Mouse (Mus musculus) neural tube, embryonic 12.5 days (tissue): ENCODE data around the gene Gfap. TPM values are rescaled to one million over a fixed set of nuclear protein-coding genes. Genes with fewer than 3 reads are reported as not detected.

ENCODE experiments used
- ATAC-seq: fragments of 200-750 bp; cut with Nextera tagmentation; 2 replicates; pipeline ENCODE4 v1.8.0; 2017; ENCODE audit warnings: low read depth, mild to moderate bottlenecking, moderate TSS enrichment, moderate library complexity; ENCODE audit not compliant: low FRiP score
- H3K27ac ChIP-seq: fragments of 300-500 bp; sonication (generic); 2 replicates; pipeline ENCODE4 v1.5.1; 2016
- H3K27me3 ChIP-seq: fragments of 300-500 bp; sonication (generic); replicated peaks from 2 replicates; pipeline ENCODE4 v1.6.1; 2016; ENCODE audit warnings: mild to moderate bottlenecking
- H3K36me3 ChIP-seq: fragments of 300-500 bp; sonication (generic); 2 replicates; pipeline ENCODE4 v1.6.1; 2016; ENCODE audit warnings: mild to moderate bottlenecking
- H3K4me1 ChIP-seq: fragments of 300-500 bp; sonication (generic); 2 replicates; pipeline ENCODE4 v1.6.1; 2016
- H3K4me2 ChIP-seq: fragments of 300-500 bp; sonication (generic); replicated peaks from 2 replicates; pipeline ENCODE4 v1.6.1; 2016; ENCODE audit warnings: mild to moderate bottlenecking
- H3K4me3 ChIP-seq: fragments of 300-500 bp; sonication (generic); 2 replicates; pipeline ENCODE4 v1.5.1; 2016
- H3K9ac ChIP-seq: fragments of 300-500 bp; sonication (generic); 2 replicates; pipeline ENCODE4 v1.6.1; 2016; ENCODE audit warnings: mild to moderate bottlenecking
- H3K9me3 ChIP-seq: fragments of 300-500 bp; sonication (generic); 2 replicates; pipeline ENCODE4 v1.6.1; 2016; ENCODE audit warnings: mild to moderate bottlenecking
- WGBS: fragments of 180-500 bp; shearing (Covaris S2); methylation state at CpG from one replicate; pipeline ENCODE4 v1.1.7; 2016; 5-methylcytosine and 5-hydroxymethylcytosine counted together
- polyA plus RNA-seq: library from polyadenylated mRNA; unstranded; fragments of >200 nt; fragmentation: Nextera tagmentation; extraction: Ambion mirVana; gene quantifications from 2 replicates; pipeline ENCODE4 v1.2.1, GENCODE M21; 2016

Gene Gfap
- 0.08 and 0.11 TPM in 2 replicates for polyA plus RNA-seq

DNA sequence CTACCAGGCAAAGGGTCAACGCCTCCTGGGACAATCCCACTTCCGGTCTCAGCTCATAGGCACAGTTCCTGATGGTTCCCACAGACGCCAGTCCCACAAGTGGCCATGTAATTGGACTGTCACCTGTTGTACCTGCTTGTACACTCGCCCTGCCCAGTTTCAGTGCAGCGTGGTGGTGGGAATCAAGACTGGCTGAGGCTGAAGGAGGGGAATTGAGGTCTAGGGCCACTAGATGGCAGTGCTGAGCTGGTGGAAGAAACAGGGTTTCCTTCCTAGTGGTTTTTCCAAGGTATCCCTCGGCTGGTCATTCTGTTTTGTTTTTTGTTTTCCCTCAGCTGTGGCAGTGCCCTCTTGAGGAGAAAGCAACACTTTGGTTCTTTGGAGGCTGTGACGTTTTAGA, at the start of gene Gfap:
Gene Gfap, minus strand, starts transcription at position 150 of the 400 bp plus-strand sequence.
- peaks cover 10% of the 10 kb centered on the region for H3K27me3 ChIP-seq
- H3K36me3 ChIP-seq: peaks cover 6% of the 10 kb centered on the region; the same call in 1 of the 2 replicates
- H3K27ac ChIP-seq: no peak within 1 kb of the TSS
- 0 out of 2 replicates have a peak, but pooled peaks have one; percentile 17 for ATAC-seq
- H3K4me3 ChIP-seq: no peak within 1 kb of the TSS
- H3K9me3 ChIP-seq: no peaks in the 10 kb centered on the region
- 12% methylated on average over 7 of the region's 7 CpGs for WGBS
- no peak within 1 kb of the TSS for H3K4me2 ChIP-seq
- no peak within 1 kb of the TSS for H3K9ac ChIP-seq
- H3K4me1 ChIP-seq: 0 out of 2 replicates have a peak, but pooled peaks cover 4% of the 10 kb centered on the region

DNA sequence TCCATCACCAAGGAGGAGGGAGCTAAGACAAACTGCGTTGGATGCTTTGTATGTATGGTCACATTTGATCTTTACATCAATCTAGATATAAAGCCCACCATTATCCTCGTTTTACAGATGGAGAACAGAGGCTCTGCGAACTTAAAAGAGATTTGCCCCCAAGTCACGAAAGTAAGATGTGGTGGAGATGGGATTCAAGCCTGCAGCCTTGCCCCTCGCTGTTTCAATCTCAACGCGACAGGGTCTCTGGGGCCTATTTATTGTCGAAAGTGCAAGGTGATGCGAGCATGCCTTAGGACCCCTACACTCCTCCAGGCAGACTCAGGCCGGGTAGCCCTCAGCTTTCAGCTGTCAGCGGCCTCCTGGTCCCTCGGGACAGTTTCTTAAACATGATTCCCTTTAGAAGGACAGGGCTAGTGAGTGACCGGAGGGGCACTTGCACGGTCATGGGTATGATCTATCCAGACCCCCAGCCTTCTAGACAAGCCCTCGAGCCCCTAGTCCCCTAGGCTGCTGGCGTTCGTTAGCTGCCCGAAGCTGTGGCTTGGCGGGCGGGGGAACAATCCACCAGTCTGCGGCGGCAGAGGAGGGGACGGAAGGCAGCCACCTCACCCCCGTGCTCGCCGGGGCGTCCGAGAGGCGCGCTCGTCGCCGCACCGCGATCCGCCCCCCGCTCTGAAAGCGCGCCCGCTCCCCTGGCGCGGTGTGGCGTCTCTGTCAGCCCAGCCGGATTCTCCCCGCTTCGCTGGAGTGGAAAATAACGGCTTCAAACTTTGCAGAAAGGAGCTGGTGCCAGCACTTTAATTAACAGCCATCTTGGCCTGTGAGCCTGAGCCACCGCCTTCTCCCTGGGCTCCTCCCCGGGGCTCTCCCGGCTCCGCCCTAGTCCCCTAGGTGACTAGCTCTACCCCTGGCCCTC, 47.6 kb upstream of the Gfap start:
- ATAC-seq: no peak
- Histone ChIP-seq H3K4me3 (peak overlapping the region; percentile 36), H3K4me2 (peak overlapping the region; percentile 77), H3K27ac (no peak overlapping the region), H3K9me3 (no peaks in the 10 kb centered on the region), H3K27me3 (peaks cover 90% of the 10 kb centered on the region), H3K4me1 (peaks cover 51% of the 10 kb centered on the region), H3K9ac (peak overlapping the region; percentile 48), H3K36me3 (no peaks in the 10 kb centered on the region)
- WGBS: 1% methylated on average over 51 of the region's 51 CpGs

DNA sequence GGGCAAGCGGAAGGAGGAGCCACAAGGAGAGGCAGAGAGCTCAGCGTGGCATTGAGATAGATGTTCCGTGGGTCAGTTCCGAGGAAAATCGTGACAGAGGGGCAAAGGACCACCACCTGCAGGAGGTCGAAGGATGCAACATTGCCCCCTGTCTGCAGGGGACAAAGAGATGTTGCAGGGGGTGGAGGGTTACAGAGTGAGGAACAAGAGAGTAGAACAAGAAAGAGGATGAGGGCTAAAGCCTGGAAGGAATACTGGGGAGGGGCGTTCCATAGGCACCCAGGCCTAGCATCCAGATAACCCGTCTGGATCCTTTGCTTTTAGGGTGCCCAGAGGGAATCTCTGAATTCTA, 46.3 kb upstream of the Gfap start:
- peak; percentile 21; the same call in 1 of the 2 replicates for ATAC-seq
- H3K9me3 ChIP-seq: no peaks in the 10 kb centered on the region
- peaks cover 43% of the 10 kb centered on the region for H3K4me1 ChIP-seq
- peaks cover 94% of the 10 kb centered on the region for H3K27me3 ChIP-seq
- peak overlapping the region; percentile 67 for H3K4me2 ChIP-seq
- no peak overlapping the region for H3K4me3 ChIP-seq
- 6% methylated on average over 8 of the region's 8 CpGs for WGBS
- no peak overlapping the region for H3K9ac ChIP-seq
- no peaks in the 10 kb centered on the region for H3K36me3 ChIP-seq
- no peak overlapping the region for H3K27ac ChIP-seq

DNA sequence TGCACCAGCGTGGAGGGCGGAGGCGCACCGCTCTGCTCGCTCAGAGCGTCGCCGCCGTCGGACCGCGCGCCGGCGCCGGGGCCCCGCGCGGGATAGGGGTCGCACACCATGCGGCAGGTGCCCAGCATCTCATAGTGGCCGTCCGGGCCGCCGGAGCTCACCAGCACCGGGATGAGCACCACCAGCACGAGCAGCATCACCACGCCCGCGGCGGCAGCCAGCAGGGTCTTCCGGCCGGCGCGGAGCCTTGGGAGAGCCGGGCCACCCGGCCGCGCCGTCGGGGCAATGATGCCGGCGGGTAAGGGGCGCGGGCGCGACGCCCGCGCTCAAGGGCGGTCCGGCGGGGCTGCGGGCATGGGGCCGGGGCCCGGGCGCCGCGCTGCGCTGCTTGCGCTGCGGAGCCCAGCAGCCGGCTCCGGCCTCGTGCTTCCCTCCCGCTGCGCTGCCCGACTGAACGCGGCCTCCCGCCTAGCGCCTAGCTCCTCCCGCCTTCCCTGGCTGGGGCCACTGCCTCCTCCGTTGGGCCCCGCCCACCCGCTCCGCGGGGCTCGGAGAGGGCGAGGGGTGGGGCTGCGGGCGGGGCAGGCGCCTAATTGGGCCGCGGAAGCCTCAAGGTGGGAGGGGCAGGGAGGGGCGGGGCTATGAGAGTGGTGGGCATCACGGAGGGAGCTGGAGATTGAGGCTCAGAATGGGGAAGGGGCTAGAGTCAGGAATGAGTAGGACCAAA, 45.7 kb upstream of the Gfap start, which contains the start of gene C1ql1:
Gene C1ql1, minus strand, starts transcription at position 424 of the 727 bp plus-strand sequence.
- peaks cover 43% of the 10 kb centered on the region for H3K4me1 ChIP-seq
- H3K27me3 ChIP-seq: peaks cover 88% of the 10 kb centered on the region
- peak within 1 kb of the TSS; percentile 67 for H3K4me2 ChIP-seq
- under 1% methylated on average over 86 of the region's 87 CpGs for WGBS
- H3K27ac ChIP-seq: no peak within 1 kb of the TSS
- peak within 1 kb of the TSS; percentile 44 for H3K9ac ChIP-seq
- H3K4me3 ChIP-seq: peak within 1 kb of the TSS; percentile 35
- no peaks in the 10 kb centered on the region for H3K36me3 ChIP-seq
- H3K9me3 ChIP-seq: no peaks in the 10 kb centered on the region
- peak; percentile 70 for ATAC-seq

DNA sequence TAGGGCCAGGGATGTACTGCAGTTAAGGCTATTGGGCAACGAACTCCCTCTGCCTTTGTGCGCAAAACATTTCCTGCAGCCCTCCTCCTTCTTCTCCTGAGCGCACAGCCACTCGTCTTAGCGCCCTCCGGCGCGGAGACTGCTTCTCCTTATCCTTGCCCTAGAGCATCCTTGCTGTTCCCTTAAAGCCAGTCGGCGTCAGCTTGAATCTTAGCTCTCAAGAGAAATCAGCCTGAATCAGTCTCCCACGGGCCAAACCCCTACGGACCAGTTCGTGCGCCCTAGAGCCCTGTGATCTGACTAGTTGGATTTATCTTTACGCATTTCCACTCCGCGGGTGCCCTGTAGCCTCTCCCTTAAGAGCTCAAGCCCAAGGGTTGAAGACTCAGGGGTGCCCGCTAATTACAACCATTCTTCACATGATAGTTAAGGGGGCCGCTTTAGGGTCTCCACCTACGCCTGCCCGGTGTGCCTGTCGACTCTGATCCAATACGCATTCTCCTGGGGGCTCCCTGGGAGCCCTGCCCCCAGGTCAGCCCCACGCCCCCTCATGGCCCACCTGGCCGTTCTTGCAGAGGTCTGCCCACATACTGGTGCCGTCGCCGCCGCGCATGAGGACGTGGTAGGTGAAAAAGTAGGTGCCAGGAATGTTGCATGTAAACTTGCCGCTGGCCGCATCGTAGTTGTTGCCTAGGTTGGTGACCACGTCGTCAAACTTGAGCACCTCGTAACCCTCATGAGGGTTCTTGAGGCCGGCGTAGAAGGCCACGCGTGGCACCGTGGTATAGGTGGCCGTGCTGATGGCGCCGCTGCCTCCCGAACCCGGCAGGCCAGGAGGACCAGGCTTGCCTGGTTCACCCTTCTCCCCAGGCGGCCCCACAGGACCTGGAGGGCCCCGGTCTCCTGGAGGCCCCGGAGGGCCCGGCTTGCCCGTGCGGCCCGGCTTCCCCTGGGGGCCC, 44.9 kb upstream of the Gfap start:
- WGBS: 2% methylated on average over 52 of the region's 54 CpGs
- no peak overlapping the region for H3K27ac ChIP-seq
- peaks cover 81% of the 10 kb centered on the region for H3K27me3 ChIP-seq
- no peaks in the 10 kb centered on the region for H3K9me3 ChIP-seq
- H3K4me3 ChIP-seq: peak overlapping the region; percentile 35
- H3K9ac ChIP-seq: peak overlapping the region; percentile 44; the same call in 1 of the 2 replicates
- no peaks in the 10 kb centered on the region for H3K36me3 ChIP-seq
- H3K4me1 ChIP-seq: peaks cover 43% of the 10 kb centered on the region
- peak overlapping the region; percentile 67 for H3K4me2 ChIP-seq
- ATAC-seq: no peak

DNA sequence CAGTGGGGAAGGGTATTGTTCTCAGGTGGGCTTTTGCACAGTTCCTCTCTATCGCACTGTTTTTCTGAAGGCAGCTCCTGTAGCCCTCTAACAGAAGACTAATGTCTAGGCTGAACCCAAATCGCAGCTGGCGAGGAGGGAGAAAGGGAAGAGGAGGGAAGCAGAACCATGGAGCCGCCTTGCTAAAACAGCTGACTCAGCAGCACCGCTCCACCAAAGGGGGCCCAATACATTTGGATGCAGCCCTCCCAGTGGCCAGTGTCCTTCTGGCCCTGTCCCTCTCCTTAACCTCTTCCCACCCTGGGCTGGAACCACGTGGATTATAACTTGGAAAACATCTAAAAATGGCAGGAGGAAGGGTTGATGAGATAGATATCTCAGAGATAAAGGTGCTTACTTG, 40.5 kb upstream of the Gfap start:
- Histone ChIP-seq H3K4me2 (no peak overlapping the region), H3K27me3 (peaks cover 47% of the 10 kb centered on the region), H3K36me3 (no peaks in the 10 kb centered on the region), H3K4me3 (no peak overlapping the region), H3K9me3 (no peaks in the 10 kb centered on the region), H3K4me1 (peaks cover 40% of the 10 kb centered on the region), H3K27ac (no peak overlapping the region), H3K9ac (no peak overlapping the region)
- no peak for ATAC-seq
- 60% methylated on average over 6 of the region's 6 CpGs for WGBS

DNA sequence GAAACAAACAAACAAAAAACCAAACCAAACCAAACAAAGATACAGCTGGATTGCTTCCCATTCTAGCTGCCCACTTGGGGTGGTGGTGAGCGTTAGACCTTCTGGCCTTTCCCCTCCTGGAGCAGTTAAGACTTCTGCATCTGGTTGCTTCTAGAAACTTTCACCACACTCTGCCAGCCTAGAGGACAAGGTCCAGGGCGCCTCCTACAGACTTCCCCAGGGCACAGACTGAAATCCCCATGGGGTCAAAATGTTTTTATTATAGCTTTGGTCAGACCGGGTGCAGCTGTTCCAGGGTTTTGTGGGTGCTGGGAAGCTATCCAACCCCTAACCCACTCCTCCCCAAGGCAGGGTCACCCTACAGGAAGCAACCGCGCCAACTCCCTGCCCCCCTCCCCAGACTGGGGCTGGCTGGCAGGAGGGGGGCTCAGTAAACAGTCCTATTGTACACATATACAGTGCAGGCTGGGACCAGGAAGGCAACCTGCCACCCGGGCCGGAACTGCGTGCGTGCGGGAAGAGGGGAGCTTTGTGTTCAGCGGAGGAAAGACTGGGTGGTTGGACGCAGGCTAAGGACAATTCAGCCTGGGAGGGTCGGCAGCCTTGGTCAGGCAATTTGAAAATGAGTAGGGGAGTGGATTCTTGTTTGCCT, 38.4 kb upstream of the Gfap start:
- H3K9me3 ChIP-seq: no peaks in the 10 kb centered on the region
- peaks cover 31% of the 10 kb centered on the region for H3K27me3 ChIP-seq
- WGBS: 41% methylated on average over 13 of the region's 13 CpGs
- H3K36me3 ChIP-seq: no peaks in the 10 kb centered on the region
- no peak overlapping the region for H3K4me3 ChIP-seq
- H3K9ac ChIP-seq: no peak overlapping the region
- ATAC-seq: no peak
- H3K4me2 ChIP-seq: peak overlapping the region; percentile 33; the same call in 1 of the 2 replicates
- no peak overlapping the region for H3K27ac ChIP-seq
- H3K4me1 ChIP-seq: peaks cover 29% of the 10 kb centered on the region

DNA sequence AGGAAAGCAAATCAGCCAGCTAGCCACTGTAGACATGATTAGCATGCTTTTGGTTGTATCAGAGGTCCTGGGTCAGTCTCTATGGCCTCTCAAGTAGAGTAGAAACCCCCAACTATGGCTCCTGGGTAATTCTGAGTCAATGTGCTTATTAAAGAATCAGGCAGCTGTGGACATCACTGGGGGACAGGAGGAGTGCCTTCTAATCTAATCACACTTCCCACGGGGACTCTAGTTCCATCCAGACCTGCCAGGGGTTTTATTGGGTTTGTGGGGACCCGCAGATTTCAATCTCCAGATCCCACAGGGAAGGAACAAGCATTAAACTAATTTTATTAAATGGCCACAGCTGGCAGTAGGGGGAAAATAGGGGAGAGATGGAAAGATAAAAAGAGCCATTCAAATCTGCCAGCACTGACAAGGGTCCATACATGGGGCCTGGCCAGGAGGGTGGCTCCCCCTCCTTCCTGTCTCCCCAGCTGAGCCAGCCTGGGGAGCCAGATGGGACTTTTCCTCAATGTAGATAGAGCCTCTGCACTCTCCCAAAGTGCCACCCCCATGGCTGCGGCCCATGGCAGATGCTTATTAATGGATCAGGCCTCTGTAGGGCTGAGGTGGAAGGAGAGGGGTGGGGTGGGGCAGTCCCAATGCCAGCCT, 36.9 kb upstream of the Gfap start:
- Histone ChIP-seq H3K36me3 (no peaks in the 10 kb centered on the region), H3K4me3 (no peak overlapping the region), H3K4me2 (no peak overlapping the region), H3K4me1 (peaks cover 29% of the 10 kb centered on the region), H3K27ac (no peak overlapping the region), H3K9me3 (no peaks in the 10 kb centered on the region), H3K9ac (no peak overlapping the region), H3K27me3 (peaks cover 16% of the 10 kb centered on the region)
- WGBS: 46% methylated on average over 3 of the region's 3 CpGs
- ATAC-seq: peak; percentile 63

DNA sequence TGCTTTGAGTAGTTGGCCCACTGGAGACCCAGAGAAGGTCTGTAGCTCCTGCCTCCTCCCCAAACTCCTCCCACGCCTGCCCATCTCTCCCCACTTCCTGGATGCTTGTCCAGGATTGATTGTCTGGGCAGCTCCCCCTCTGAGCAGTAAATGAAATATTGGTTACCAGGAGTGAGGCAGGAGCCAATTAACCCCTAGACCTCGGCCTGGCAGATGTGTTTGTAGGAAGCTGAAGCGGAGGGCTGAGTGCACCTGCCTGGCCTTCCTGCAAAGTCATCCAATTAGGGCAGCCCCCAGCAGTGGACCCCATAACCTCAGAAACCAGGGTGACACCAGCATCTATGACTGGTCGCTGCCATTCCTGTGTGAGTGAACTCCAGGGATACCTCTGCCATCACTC, 35.6 kb upstream of the Gfap start:
- no peak overlapping the region for H3K27ac ChIP-seq
- WGBS: 29% methylated on average over 4 of the region's 4 CpGs
- ATAC-seq: no peak

DNA sequence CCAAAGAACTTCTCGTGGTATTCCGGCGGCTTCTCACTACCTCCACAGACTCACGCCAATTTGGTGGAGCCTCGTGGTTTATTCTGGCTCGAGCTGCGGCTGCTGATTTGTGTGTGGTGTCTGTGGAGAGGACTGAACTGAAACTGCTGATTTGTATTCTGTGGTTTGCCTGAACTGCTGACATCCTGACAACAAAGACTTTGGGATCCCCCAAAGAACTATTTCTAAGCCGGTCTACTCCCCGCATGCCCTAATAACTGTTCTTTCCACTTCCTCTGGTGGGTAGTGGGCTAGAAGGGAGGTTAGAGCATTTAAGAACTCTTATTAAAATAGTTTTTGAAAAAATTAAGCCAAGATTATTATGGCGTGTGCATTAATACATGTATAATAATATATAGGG, 30.0 kb upstream of the Gfap start:
- WGBS: 91% methylated on average over 10 of the region's 10 CpGs
- no peak overlapping the region for H3K4me3 ChIP-seq
- H3K36me3 ChIP-seq: no peaks in the 10 kb centered on the region
- no peaks in the 10 kb centered on the region for H3K9me3 ChIP-seq
- H3K4me1 ChIP-seq: no peaks in the 10 kb centered on the region
- ATAC-seq: no peak
- no peak overlapping the region for H3K9ac ChIP-seq
- no peak overlapping the region for H3K27ac ChIP-seq
- H3K4me2 ChIP-seq: no peak overlapping the region
- H3K27me3 ChIP-seq: 0 out of 2 replicates have a peak, but pooled peaks cover 5% of the 10 kb centered on the region

More for the DNA sequence above, 35.6 kb upstream of the Gfap start:
- H3K4me2 ChIP-seq: no peak overlapping the region
- H3K27me3 ChIP-seq: 0 out of 2 replicates have a peak, but pooled peaks cover 12% of the 10 kb centered on the region
- no peak overlapping the region for H3K4me3 ChIP-seq
- H3K4me1 ChIP-seq: peaks cover 29% of the 10 kb centered on the region
- no peaks in the 10 kb centered on the region for H3K36me3 ChIP-seq
- H3K9me3 ChIP-seq: no peaks in the 10 kb centered on the region
- H3K9ac ChIP-seq: no peak overlapping the region
